Mouse (Mus musculus) right cerebral cortex, postnatal 25 days (tissue): ENCODE measurements around the gene Rdh16f2.
"Not testable (repeated sequence)": the region's sequence is repeated elsewhere in the genome, so short reads cannot be mapped to it uniquely, and the experiment has no call there.

ENCODE experiments used
- DNase-seq: peaks from one replicate; pipeline ENCODE4 v3.0.0; 2022

Gene Rdh16f2

DNA sequence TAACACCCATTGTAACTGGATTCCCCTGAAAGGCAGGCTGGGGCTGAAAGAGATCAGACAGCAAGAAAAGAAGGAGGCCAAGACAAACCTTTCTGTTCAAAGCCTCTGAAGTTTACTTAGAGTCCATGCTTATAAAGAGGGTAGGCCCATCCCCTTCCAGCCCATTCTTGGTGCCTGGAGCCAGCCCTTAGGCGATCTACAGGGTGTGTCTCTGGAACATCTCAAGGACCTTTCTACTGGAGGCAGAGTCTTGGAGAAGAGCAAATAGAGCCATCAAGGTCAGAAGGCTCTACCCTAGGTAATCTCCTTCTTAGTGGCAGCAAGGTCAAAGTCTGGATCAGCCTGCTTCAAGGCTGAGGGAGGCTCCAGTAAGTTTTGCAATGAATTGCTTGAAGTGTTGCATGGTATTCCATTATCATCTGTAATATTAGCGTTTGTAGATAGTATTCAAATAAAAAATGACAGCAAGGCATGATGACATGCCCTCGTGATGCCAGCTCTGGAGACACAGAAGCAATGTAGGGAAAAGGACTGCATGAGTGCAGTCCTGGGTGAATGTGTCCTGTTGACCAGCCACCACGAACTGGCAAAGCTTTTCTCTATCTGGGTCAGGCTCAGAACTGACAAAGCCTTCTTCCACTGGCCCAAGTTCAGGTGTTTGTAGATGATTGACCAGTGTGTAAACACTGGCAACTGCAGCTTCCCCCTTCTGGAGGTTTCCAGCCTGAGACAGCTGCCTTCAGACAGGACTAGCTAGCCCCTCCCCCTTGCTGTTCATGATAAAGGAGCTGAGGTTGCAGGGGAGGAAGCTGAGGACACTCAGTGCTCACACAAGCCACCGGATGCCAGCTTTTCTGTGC is 27.1 kb downstream of the Rdh16f2 start:
- DNase-seq: not testable (repeated sequence)

DNA sequence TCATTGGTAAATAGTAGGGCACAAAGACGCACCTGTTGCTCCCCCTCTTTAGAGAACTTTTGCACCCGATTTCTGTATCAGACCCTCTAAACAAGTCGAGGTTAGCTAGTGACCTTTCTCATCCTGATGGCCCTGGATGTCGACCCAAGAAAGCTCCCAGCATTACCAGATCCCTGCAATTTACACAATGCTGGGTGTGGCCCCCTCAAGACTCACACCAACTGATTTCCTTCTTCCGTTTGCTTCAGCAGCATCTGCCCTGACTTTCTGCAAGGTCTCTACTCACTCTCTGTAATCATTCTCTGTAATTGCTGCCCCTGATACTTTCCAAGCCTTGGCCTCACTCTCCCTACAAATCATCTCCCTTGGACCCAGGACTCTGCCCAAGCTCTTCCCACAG is 30.4 kb downstream of the Rdh16f2 start:
- no peak for DNase-seq

DNA sequence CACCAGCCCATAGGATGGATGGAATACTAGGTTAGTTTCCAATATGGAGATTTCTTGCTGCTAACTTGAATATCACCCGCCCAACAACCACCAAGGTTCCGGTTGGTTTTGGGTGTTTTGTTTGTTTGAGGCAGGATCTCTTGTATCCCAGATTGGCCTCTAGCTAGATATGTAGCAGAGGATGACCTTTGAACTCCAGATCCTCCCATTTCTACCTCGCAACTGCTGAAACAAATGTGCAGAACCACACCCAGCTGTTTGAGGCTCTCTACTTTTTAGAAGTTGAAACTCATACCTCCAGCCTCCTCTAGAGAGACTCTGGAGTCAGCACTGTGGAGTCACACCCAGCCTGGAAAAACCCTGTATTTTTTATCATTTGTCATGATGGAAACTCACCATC is 31.2 kb downstream of the Rdh16f2 start:
- no peak for DNase-seq

DNA sequence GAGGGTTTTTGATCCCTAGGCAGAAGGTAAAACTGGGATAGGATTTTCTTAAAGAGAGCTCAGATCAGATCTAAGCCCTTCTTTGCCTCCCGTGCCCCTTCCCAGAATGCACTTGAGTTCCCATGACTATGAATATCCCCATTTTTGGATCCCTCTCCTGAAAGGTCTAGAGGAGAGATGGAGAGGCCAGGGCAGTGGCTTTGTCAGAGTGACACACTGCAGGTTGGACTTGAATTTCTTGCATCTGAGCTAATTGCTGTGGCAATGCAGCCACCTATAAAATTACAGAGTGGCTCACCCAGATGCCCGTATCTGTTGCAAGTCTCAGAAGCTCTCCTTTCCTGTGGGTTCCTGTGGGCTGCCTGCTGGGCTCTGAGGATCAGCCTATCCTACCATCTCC is 31.9 kb downstream of the Rdh16f2 start, which contains the start of gene Sdr9c7:
Gene Sdr9c7, plus strand, starts transcription at position 301 of the 400 bp plus-strand sequence.
- no peak for DNase-seq

DNA sequence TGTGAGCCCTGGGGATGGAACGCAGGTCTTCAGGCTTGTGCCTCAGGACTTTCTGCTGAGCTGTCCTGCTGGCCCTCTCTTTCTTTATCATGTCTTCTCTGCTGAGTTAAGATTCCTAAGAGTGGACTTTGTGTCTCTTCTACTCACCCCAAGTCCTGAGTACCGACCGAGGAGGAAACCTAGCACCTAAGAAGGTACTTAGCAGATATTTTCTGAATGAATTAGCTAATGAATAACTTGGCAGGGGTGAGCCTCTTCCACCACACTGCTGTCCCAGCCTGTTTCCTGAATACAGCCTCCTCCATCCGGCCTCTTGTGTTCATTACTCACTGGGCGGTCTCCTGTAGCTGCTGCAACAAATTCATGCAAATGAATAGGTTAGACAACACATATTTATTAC is 33.5 kb downstream of the Rdh16f2 start:
- no peak for DNase-seq

DNA sequence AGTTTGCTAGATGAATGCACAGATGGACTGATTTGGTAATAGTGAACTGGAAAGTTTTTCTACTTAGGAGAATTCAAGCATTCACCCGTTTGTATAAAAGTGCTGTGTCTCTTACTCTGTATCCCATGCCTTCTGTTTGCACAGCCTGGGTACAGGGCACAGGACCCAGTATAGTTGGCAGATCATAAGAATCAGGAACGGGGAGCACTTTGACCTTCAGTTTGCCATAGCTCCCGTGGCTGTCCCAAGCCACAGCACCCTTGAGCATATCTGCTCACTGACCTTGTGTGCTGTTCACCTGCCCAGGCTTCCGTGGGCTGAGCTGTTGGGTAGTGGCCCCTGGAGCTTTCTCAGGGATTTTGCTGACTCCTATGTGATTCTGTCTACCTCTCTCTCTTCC is 35.5 kb downstream of the Rdh16f2 start:
- no peak for DNase-seq

DNA sequence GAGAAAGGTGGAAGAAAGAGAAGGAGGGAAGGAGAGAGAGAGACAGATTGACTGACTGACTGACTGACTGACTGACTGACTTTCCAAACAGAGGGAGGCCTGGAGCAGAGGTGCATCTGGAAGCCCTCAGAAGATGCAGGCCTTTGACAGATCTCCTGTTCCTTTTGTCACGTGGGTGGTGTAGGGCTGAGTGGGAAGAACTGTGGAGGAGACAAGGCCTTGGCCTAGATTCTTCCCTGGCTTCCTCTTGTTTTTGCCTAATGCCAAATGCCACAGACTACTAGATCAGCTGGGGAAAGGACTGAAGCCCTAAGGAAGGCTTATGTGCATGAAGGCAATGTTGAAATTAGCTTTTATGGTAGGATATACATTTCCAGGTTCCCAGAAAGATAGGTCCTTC is 36.8 kb downstream of the Rdh16f2 start:
- no peak for DNase-seq

DNA sequence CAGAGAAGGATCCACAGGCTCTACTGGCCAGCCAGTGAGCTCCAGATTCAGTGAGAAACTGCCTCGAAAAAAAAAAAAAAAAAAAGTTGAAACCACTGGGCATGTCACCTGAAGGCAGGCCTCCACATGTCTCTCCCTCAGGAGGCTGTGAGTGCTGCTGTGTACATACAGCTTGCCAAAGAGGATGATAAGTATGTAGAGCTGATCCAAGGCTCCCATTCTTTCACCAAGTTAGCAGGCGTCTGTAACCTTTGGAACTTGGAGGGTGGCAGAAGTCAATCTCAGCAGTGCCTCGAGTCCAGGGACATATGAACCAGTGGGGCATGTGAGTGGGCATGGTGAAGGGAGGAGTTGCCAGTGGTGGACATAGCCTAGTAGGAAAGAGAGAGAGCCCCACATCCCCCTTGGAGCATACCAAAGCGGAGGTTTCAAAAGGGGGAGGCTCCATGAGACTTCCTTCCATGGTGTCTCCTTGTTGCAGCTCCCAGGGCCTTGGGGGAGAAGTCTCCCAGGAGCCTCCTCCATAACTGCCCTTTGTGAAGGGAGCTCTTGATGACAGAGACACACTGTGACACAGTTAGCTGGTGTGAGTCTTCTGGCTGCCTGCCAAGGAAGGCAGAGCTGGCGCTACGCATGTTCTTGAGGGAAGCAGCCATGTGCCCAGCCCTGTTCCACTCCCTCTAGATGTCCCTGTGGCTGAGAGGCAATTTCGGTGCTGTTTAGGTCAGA is 38.6 kb downstream of the Rdh16f2 start:
- DNase-seq: no peak

DNA sequence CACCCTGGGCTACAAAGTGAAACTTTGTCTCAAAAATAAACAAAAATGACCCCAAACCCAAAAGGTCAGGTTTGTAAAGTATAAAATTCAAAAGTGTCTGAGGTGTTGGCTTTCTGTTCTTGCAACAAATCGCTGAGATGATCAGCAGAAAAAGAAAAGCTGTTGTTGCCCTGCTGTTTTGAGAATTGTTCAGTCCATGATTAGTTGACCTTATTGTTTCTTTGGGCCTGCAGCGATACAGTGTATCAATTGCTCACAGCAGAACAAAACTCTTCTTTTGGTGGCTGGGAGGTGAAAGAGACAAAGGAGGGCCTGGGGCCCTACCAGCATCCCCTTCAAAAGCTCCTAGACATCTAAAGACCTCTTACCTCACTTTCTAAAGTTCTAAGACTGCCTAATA is 39.9 kb downstream of the Rdh16f2 start:
- DNase-seq: no peak

DNA sequence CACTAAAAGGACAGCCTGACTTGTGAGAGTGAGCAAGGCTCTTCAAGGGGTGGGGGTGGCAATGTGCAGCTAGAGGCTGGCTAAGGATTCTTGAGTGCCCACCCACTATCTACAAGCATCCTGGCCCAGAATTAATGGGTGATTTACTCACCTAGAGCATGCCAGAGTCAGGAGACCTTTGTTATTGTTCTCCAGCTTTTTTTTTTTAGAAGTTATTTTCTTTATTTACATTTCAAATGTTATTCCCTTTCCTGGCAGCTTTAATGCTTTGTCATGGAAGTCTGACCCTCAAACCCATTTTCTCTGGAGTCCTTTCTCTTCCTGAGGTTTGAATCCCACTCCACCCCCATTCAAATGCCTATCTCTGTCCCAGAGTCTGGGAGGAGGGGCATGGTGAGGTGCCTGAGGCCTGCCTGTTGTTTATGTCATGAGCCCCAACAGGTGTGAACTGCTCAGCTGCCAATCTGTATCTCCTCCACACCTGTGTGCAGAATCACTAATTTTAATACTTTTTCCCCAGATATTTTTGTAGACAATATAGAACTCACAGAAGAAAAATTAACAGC is 41.2 kb downstream of the Rdh16f2 start:
- no peak for DNase-seq

DNA sequence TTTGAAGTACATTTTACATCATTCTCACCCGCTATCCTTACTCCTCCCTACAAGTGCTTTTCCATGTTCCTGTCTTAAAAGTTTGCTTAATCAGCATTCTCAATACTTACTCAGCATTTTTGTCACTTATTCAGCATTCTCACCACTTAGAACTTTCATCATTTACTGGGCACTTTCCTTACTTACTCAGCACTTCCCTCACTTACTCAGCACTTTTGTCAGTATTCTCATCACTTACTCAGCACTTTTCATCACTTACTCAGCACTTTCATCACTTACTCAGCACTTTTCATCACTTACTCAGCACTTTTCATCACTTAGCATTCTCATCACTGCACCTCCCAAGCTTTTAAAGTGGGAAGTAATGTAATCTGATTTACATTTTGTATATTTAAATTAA is 49.3 kb downstream of the Rdh16f2 start:
- no peak for DNase-seq

DNA sequence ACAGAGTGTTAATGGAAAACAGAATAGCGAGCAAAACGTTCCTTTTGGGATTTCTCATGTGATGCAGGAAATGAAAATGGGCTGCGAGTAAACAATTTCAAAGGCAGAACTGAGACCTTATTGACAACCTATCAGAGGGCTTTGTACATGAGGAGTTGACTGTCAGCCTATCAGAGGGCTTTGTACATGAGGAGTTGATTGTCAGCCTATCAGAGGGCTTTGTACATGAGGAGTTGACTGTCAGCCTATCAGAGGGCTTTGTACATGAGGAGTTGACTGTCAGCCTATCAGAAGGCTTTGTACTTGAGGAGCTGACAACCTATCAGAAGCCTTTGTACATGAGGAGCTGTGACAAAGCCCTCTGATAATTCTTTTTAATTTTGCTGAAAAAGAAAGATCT is 50.9 kb downstream of the Rdh16f2 start:
- not testable (repeated sequence) for DNase-seq

DNA sequence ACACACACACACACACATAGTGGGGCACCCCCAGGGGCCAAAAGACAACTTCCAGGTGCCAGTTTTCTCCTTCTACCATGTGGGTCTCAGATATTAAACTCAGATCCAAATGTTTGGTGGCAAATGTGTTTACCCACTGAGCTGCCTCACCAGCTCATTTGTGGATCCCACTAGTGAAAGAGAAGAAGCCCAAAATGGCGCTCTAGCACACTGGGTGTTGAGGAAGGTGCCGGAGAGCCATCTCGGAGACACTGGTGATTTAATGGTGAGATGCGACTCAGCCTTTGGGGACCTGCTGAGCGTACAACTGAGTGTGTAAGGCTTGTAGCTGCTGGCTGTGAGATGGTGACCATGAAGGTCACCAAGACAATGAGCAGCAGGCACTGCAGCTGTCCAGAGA is 51.4 kb downstream of the Rdh16f2 start:
- DNase-seq: no peak

DNA sequence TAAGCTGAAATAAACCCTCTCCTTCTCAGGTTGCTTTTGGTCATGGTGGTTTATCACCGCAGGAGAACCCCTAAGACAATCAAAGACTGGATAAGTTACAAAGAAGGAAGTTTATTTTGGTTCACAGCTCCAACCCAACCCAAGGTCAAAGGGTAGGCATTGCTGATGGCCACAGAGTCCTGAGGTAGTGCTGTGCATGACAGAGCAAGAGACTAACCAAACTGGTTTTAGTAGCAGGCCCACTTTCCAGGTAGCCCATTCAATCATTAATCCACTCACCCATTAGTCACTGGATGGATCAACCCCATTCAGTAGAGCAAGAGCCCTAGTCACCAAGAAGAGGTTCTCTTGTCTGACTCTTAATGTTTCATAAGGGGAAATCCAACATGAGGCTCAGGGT is 56.0 kb downstream of the Rdh16f2 start:
- no peak for DNase-seq

DNA sequence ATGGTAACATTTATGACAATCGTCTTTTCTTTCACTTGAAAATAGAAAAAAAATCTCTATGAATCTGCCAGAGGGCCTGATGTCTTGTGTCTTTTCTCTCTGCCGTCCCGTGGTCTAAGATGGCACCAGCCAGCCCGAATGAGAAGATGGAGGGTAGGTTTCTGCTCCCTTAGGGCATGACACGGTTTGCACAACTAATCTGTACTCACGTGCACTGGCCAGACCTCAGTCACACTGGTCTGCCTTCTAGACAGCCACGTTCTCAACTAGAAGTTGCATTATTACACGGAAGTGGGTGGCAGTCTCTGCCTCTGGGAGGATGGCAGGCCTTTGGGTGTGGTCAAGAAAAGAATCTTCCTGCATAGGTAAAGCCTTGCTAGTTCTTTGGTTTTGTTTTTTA is 56.8 kb downstream of the Rdh16f2 start:
- no peak for DNase-seq

DNA sequence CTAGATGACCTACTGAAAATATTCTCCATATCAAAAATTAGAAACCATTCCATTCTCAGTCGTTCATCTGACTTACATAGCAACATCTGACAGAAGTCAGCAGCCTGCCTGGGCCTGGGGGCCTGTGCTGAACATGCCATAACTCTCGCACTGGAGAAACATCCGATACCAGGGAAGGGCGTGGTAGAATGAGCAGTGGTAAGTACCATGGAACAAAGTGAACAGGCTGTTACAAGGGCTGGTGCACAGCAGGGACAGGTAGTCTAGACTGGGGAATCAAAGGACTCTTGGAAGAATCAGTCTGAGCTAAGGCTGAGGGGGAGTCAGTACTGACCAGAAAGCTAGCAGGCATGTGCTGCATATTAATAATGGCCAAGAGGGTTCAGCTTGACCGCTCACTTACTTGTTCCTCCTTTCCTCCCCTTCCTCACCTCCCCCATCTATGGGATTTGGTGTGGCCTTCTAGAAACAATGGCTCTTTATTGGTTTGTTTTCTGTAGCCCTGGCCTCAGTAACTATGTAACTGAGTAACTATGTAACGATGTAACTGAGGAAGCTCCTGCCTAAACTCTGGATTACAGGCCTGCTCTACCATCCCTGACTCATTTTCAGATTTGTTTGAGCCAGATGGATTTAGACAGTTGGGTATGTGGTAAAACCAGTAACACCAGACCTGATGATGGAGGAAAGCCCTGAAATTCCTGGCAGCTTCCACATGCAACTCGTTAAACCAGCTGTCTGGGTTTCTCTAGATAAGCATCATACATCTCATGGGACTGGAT is 58.5 kb downstream of the Rdh16f2 start:
- DNase-seq: no peak
